Mouse (Mus musculus): ENCODE measurements around the gene Cd164l2. TPM values are rescaled to one million over a fixed set of nuclear protein-coding genes. Genes with fewer than 3 reads are reported as not detected.

Gene Cd164l2
- total and polyA plus RNA-seq, 2 experiments from 2014 or later: 4.6 to 6.1 TPM

GRCm38 (mm10) chr4:133218745-133219144 is 6.8 kb downstream of the Cd164l2 start:
- 93% methylated on average over 3 of the region's 3 CpGs for WGBS
- no peak for TF ChIP-seq CTCF (IDR thresholded peaks at IDR 0.05; ENCODE audit: low read depth)
- no peak overlapping the region for H3K9ac ChIP-seq
- no peaks in the 10 kb centered on the region for H3K36me3 ChIP-seq (ENCODE audit: insufficient read depth)
- no peaks in the 10 kb centered on the region for H3K9me3 ChIP-seq (ENCODE audit: low read length)
- ATAC-seq (no peak), DNase-seq (no peak)
- H3K27me3 ChIP-seq (ENCODE audit: insufficient read depth, low read length): 0 out of 2 replicates have a peak, but pooled peaks cover 2% of the 10 kb centered on the region
- 0 out of 2 replicates have a peak, but pooled peaks cover 4% of the 10 kb centered on the region for H3K4me1 ChIP-seq (ENCODE audit: insufficient read depth)
- H3K4me2 ChIP-seq (ENCODE audit: low read depth): no peak overlapping the region
- H3K4me3 ChIP-seq (ENCODE audit: low read depth, low read length): no peak overlapping the region
- H3K27ac ChIP-seq (ENCODE audit: low read depth, low read length): no peak overlapping the region

GRCm38 (mm10) chr4:133220656-133221055 is 8.7 kb downstream of the Cd164l2 start:
- 7% methylated on average over 25 of the region's 25 CpGs for WGBS
- 0 out of 2 replicates have a peak overlapping the region, but pooled peaks have one; percentile 28 for H3K9ac ChIP-seq
- DNase-seq: no peak

GRCm38 (mm10) chr4:133221701-133222100 is 9.8 kb downstream of the Cd164l2 start:
- H3K4me3 ChIP-seq (ENCODE audit: low read depth, low read length): no peak overlapping the region
- H3K27me3 ChIP-seq (ENCODE audit: insufficient read depth, low read length): 0 out of 2 replicates have a peak, but pooled peaks cover 2% of the 10 kb centered on the region
- ATAC-seq (no peak), DNase-seq (no peak)
- TF ChIP-seq CTCF (IDR thresholded peaks at IDR 0.05; ENCODE audit: low read depth): no peak
- H3K9ac ChIP-seq: no peak overlapping the region
- 0 out of 2 replicates have a peak, but pooled peaks cover 4% of the 10 kb centered on the region for H3K4me1 ChIP-seq (ENCODE audit: insufficient read depth)
- WGBS: 89% methylated on average over 8 of the region's 8 CpGs
- H3K4me2 ChIP-seq (ENCODE audit: low read depth): no peak overlapping the region
- H3K9me3 ChIP-seq (ENCODE audit: low read length): no peaks in the 10 kb centered on the region
- H3K36me3 ChIP-seq (ENCODE audit: insufficient read depth): no peaks in the 10 kb centered on the region
- H3K27ac ChIP-seq (ENCODE audit: low read depth, low read length): no peak overlapping the region

More at GRCm38 (mm10) chr4:133220656-133221055, 8.7 kb downstream of the Cd164l2 start:
- Histone ChIP-seq H3K9me3 (ENCODE audit: low read length) (no peaks in the 10 kb centered on the region), H3K36me3 (ENCODE audit: insufficient read depth) (no peaks in the 10 kb centered on the region), H3K4me2 (ENCODE audit: low read depth) (peak overlapping the region; percentile 47), H3K27ac (ENCODE audit: low read depth, low read length) (no peak overlapping the region), H3K4me1 (ENCODE audit: insufficient read depth) (0 out of 2 replicates have a peak, but pooled peaks cover 4% of the 10 kb centered on the region), H3K4me3 (ENCODE audit: low read depth, low read length) (peak overlapping the region; percentile 18), H3K27me3 (ENCODE audit: insufficient read depth, low read length) (0 out of 2 replicates have a peak, but pooled peaks cover 2% of the 10 kb centered on the region)
- no peak for ATAC-seq
- no peak for TF ChIP-seq CTCF (IDR thresholded peaks at IDR 0.05; ENCODE audit: low read depth)

- Histone ChIP-seq H3K9me3 (ENCODE audit: low read length) (no peaks in the 10 kb centered on the region), H3K4me3 (ENCODE audit: low read depth, low read length) (no peak overlapping the region), H3K36me3 (ENCODE audit: insufficient read depth) (no peaks in the 10 kb centered on the region), H3K27me3 (ENCODE audit: insufficient read depth, low read length) (0 out of 2 replicates have a peak, but pooled peaks cover 2% of the 10 kb centered on the region), H3K27ac (ENCODE audit: low read depth, low read length) (no peak overlapping the region), H3K9ac (no peak overlapping the region), H3K4me1 (ENCODE audit: insufficient read depth) (0 out of 2 replicates have a peak, but pooled peaks cover 4% of the 10 kb centered on the region), H3K4me2 (ENCODE audit: low read depth) (no peak overlapping the region)
- ATAC-seq (no peak), DNase-seq (no peak)
- no peak for TF ChIP-seq CTCF (IDR thresholded peaks at IDR 0.05; ENCODE audit: low read depth)
- WGBS: 56% methylated on average over 5 of the region's 5 CpGs
Measured at GRCm38 (mm10) chr4:133223875-133224274, 11.9 kb downstream of the Cd164l2 start.

DNA sequence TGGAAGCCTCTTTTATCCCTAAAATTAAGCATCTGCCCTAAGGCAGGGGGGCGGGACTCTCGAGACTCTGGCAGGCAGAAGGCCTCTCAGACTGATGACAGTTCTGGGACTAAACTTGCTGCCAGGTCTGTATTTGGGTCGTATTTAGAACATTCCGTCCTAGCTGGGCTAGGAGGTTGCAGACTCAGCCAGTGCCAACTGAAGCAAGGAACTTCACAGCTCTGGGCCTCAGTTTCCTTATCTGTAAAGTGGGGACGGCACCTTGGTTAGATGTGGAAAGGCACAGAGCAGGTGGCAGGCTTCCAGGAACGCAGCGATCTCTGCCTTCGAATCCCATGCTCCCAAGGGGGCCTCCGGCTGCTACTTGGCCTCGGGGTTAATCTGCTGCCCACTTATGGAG is 14.1 kb downstream of the Cd164l2 start:
- ATAC-seq: no peak
- no peak overlapping the region for H3K4me3 ChIP-seq (ENCODE audit: low read depth, low read length)
- TF ChIP-seq CTCF (IDR thresholded peaks at IDR 0.05; ENCODE audit: low read depth): no peak
- no peak overlapping the region for H3K27ac ChIP-seq (ENCODE audit: low read depth, low read length)
- WGBS: 82% methylated on average over 10 of the region's 10 CpGs
- H3K4me2 ChIP-seq (ENCODE audit: low read depth): no peak overlapping the region
- no peak overlapping the region for H3K9ac ChIP-seq
- DNase-seq: no peak
- no peaks in the 10 kb centered on the region for H3K27me3 ChIP-seq (ENCODE audit: insufficient read depth, low read length)
- no peaks in the 10 kb centered on the region for H3K4me1 ChIP-seq (ENCODE audit: insufficient read depth)
- no peaks in the 10 kb centered on the region for H3K36me3 ChIP-seq (ENCODE audit: insufficient read depth)
- no peaks in the 10 kb centered on the region for H3K9me3 ChIP-seq (ENCODE audit: low read length)

DNA sequence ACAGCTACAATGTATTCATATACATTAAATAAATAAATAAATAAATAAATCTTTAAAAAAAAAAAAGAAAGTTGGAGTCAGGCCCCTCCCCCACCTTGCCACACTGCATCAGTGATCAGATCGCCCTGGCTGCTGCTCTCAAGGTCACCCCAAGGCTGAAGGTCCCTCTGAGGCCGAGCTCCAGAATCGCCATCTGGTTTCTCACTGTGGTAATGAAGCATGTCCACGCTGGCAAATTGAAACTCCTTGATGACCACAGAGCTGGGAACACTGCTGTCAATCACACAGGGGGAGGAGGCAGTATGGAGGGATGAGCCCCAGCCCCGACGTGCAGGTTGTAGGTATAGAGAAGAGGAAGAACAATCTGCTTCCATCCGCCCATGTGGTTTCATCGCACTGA is 15.7 kb downstream of the Cd164l2 start:
- no peak for ATAC-seq
- Histone ChIP-seq H3K36me3 (ENCODE audit: insufficient read depth) (no peaks in the 10 kb centered on the region), H3K4me3 (ENCODE audit: low read depth, low read length) (no peak overlapping the region), H3K9ac (no peak overlapping the region), H3K27ac (ENCODE audit: low read depth, low read length) (no peak overlapping the region), H3K9me3 (ENCODE audit: low read length) (no peaks in the 10 kb centered on the region), H3K27me3 (ENCODE audit: insufficient read depth, low read length) (no peaks in the 10 kb centered on the region), H3K4me2 (ENCODE audit: low read depth) (no peak overlapping the region), H3K4me1 (ENCODE audit: insufficient read depth) (no peaks in the 10 kb centered on the region)
- no peak for TF ChIP-seq CTCF (IDR thresholded peaks at IDR 0.05; ENCODE audit: low read depth)
- no peak for DNase-seq
- WGBS: 74% methylated on average over 8 of the region's 8 CpGs

- Histone ChIP-seq H3K9ac (no peak overlapping the region), H3K9me3 (ENCODE audit: low read length) (no peaks in the 10 kb centered on the region), H3K36me3 (ENCODE audit: insufficient read depth) (no peaks in the 10 kb centered on the region), H3K4me2 (ENCODE audit: low read depth) (no peak overlapping the region), H3K27me3 (ENCODE audit: insufficient read depth, low read length) (no peaks in the 10 kb centered on the region), H3K4me3 (ENCODE audit: low read depth, low read length) (no peak overlapping the region), H3K27ac (ENCODE audit: low read depth, low read length) (no peak overlapping the region), H3K4me1 (ENCODE audit: insufficient read depth) (no peaks in the 10 kb centered on the region)
- no peak for TF ChIP-seq CTCF (IDR thresholded peaks at IDR 0.05; ENCODE audit: low read depth)
- WGBS: 67% methylated on average over 8 of the region's 8 CpGs
- no peak for ATAC-seq
- no peak for DNase-seq
Measured at GRCm38 (mm10) chr4:133229582-133229981, 17.7 kb downstream of the Cd164l2 start.

Measured in forebrain, postnatal 0 days (tissue).